Mouse (Mus musculus): ENCODE data around the gene Wdfy2.

Wdfy2 gene

GRCm38 (mm10) chr14:62842976-62843375 is 5.5 kb downstream of the Wdfy2 start:
- no peak for DNase-seq (ENCODE audit: low spot score)

GRCm38 (mm10) chr14:62844226-62844625 is 6.7 kb downstream of the Wdfy2 start:
- no peak for DNase-seq (ENCODE audit: low spot score)

- no peak for DNase-seq (ENCODE audit: low spot score)
These were observed 7.7 kb downstream of the Wdfy2 start for GRCm38 (mm10) chr14:62845011-62845840.

- DNase-seq (ENCODE audit: low spot score), result no peak
These were observed 13.5 kb downstream of the Wdfy2 start for GRCm38 (mm10) chr14:62850980-62851379.

GRCm38 (mm10) chr14:62852840-62853239 is 15.4 kb downstream of the Wdfy2 start:
- DNase-seq (ENCODE audit: low spot score), result no peak

- DNase-seq (ENCODE audit: low spot score), result no peak
These were observed 17.8 kb downstream of the Wdfy2 start for GRCm38 (mm10) chr14:62855077-62855835.

- DNase-seq (ENCODE audit: low spot score), result no peak
These were observed 18.4 kb downstream of the Wdfy2 start for GRCm38 (mm10) chr14:62855863-62856262.

- DNase-seq (ENCODE audit: low spot score), result no peak
These were observed 19.0 kb downstream of the Wdfy2 start for GRCm38 (mm10) chr14:62856490-62856889.

GRCm38 (mm10) chr14:62857879-62858278 is 20.4 kb downstream of the Wdfy2 start:
- DNase-seq (ENCODE audit: low spot score), result no peak

- DNase-seq (ENCODE audit: low spot score), result no peak
These were observed 20.8 kb downstream of the Wdfy2 start for GRCm38 (mm10) chr14:62858311-62858710.

GRCm38 (mm10) chr14:62862564-62862963 is 25.1 kb downstream of the Wdfy2 start:
- DNase-seq (ENCODE audit: low spot score), result no peak

GRCm38 (mm10) chr14:62864254-62864653 is 26.8 kb downstream of the Wdfy2 start:
- no peak for DNase-seq (ENCODE audit: low spot score)

- no peak for DNase-seq (ENCODE audit: low spot score)
These were observed 27.9 kb downstream of the Wdfy2 start for GRCm38 (mm10) chr14:62865405-62865804.

- no peak for DNase-seq (ENCODE audit: low spot score)
These were observed 29.6 kb downstream of the Wdfy2 start for GRCm38 (mm10) chr14:62867069-62867468.

- no peak for DNase-seq (ENCODE audit: low spot score)
These were observed 30.1 kb downstream of the Wdfy2 start for GRCm38 (mm10) chr14:62867576-62867975.

- no peak for DNase-seq (ENCODE audit: low spot score)
These were observed 30.8 kb downstream of the Wdfy2 start for GRCm38 (mm10) chr14:62868254-62868653.

GRCm38 (mm10) chr14:62870238-62870638 is 32.8 kb downstream of the Wdfy2 start:
- no peak for DNase-seq (ENCODE audit: low spot score)

GRCm38 (mm10) chr14:62871431-62871830 is 34.0 kb downstream of the Wdfy2 start:
- DNase-seq (ENCODE audit: low spot score), result no peak

GRCm38 (mm10) chr14:62871932-62872331 is 34.5 kb downstream of the Wdfy2 start:
- DNase-seq (ENCODE audit: low spot score), result no peak

GRCm38 (mm10) chr14:62873820-62874219 is 36.3 kb downstream of the Wdfy2 start:
- no peak for DNase-seq (ENCODE audit: low spot score)

GRCm38 (mm10) chr14:62874348-62874747 is 36.9 kb downstream of the Wdfy2 start:
- no peak for DNase-seq (ENCODE audit: low spot score)

GRCm38 (mm10) chr14:62878076-62878475 is 40.6 kb downstream of the Wdfy2 start:
- no peak for DNase-seq (ENCODE audit: low spot score)

Measured in ovary, postnatal 10 days (tissue).